Mouse (Mus musculus) ovary, postnatal 10 days (tissue): ENCODE measurements at regions not wholly inside any gene's neighbourhood (a gene's known extent, or its start where the extent isn't known, plus 50 kb on each side); places are given as distances from the start of the nearest gene placed in this dataset.

ENCODE experiments used
- DNase-seq: peaks from one replicate; pipeline ENCODE4 v3.0.0; 2022; ENCODE audit warnings: low spot score

DNA sequence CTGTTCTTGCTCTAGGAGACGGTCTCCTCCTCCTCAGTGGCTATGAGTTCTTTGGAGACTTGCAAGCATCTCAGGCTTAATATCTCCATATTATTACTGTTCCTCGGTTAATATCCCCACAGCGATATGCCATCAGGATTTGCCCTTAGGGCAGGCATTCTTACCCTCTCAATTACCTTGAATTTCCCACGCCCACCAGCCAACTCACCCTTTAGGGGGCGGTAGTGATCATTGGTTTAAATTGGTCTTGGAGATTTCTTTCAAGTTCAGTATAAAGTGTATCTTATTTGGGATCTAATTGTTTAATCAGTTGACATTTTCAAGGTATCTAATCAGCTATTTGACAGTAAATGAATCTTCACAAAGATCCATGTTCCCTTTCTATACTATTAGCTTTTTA, 162.5 kb downstream of the Emp1 start:
- no peak for DNase-seq

DNA sequence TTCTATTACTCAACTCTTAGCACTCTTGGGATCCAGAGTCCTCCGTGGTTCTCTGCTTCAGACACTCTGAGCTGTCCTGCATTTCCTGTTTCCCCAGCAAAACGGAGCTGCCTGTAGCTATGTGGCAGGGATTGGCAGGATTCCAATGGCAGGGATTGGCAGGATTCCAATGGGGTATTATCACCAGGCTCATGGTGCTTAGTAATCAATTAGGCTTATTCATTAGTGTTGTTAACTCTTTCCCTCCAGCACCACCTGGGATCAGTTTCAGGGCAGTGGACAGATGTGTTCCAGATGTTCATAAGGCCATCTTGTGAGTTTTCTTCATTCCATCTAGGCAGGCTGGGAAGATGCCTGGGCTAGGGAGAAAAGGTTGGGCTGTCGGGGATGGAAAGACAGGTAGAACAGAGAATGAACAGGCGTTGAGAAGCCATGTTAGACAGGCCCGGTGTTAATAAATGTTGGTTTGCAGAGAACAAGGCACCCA, 163.5 kb downstream of the Emp1 start:
- no peak for DNase-seq

DNA sequence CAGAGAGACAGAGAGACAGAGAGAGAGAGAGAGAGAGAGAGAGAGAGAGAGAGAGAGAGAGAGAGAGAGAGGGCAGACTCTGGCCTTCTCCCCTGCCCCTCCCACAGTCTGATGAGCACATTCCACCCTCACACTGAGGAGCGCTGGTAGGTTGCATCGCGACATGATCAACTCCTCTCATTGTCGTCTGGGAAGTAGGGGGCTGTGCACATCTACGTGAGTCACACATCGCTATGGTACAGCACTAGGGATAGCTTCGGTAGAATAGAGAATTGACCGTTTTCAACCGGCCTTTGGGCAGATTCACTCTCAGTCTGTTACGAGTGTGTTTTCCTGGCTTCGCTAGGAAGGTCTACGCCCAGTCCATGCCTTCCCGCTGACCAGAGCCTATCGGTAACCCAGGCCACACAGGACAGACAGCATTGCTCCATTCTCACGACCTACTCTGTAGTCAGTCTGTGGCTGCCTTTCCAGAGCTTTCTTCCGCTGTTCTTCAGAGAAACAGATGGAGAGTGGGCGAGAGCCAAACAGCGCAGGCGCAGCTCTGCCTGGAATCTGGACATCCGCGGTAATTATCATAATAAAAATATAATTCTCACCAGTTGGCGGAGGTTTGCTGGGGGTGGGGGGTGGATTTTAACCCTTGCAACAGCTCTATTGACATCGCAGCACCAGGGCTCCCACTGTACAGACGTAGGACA, 164.3 kb downstream of the Emp1 start:
- DNase-seq, result no peak

DNA sequence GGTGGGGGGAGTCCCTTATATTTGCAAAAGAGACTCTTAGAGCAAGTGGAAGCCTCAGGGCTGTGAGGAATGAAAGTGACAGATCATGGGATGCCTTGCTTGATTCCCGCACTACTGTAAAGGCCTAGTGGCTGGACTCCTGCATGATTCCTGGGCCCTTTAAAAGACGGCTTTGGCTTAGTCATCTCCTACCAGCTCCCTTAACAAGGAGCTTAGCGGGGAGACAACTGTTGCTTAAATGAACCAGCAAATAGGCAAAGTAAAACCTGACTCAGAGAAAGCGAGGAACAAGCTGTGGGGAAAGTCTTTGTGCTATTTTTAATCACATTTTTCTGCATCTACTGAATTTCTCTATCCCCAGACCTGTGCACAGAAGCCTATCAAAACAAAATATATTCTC, 165.5 kb downstream of the Emp1 start:
- no peak for DNase-seq

DNA sequence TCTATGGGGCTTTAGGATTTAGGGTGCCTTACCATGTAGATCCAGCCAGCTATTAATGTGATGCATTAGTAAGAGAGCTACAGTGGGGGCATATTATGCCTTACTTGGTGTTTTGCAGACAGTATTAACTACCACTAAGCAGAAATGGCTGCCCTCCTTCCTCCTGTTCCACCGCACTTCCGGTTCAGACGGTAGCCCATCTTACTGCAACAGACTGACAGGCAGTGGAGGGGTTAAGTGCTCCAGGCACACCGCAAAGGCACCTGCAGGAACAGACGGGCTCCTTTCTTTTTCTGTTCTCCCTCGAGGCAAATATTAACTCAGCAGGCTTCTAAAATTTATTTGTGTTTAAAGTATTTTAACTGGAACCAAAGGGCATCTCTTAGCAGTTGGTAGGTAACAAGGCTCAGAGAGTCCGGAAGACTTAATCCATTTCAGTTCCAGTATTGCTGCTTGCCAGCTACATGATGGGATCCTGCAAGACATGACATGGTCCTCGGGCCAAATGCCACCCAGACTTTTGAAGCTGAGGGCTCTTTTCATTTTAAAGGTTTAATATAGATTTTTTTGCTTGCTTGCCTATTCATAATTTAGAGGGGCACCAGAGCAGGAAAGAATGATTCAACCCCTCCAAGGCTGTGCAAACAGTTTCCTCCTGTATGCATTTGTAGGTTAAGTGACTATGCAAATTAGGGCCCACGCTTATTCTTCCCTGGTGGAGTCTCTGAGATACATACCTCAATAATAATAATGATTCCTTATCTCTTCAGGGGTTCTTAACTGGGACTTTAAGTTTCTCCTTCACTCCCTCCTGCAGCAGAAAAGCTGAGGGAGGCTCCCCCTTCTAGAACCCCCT, 177.7 kb downstream of the Emp1 start:
- DNase-seq, result no peak

DNA sequence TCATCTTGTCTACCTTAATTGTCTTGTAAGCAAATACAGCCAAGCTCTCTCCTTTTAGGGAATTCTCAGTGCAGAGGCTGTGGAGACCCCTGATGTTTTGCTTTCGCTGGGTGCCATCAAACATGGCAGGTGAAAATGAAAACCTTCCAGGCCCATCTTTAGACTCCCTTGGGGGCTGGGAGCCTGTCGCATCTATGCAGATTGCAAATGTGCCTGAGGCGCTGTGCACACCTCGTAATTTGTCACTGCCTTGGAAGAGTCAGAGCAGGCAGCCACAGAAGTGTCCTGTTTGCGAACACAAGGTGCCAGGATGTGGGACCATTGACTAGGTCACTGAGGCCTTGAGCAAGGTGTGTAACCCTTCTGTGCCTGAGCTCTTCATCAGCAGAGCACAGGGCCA, 179.2 kb downstream of the Emp1 start:
- DNase-seq, result no peak

DNA sequence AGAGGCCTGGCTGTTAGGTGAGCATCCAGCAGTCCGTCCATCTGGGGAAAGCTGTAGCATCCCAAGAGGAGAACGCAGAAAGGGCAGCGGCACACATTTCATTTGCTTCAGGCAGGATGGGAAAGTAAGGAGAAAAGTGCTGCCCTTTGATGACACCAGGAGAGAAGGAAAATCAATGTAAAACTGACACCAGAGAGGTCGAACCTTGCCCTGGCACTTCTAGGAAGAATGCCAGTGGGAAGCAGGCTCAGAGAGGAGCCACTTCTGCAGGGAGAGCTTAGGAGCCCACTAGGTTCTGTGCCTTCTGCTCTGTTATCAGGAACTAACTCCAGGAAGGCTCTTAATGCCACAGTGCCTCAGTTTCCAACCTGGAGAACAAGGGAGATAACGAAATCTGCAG, 180.0 kb downstream of the Emp1 start:
- DNase-seq, result no peak

DNA sequence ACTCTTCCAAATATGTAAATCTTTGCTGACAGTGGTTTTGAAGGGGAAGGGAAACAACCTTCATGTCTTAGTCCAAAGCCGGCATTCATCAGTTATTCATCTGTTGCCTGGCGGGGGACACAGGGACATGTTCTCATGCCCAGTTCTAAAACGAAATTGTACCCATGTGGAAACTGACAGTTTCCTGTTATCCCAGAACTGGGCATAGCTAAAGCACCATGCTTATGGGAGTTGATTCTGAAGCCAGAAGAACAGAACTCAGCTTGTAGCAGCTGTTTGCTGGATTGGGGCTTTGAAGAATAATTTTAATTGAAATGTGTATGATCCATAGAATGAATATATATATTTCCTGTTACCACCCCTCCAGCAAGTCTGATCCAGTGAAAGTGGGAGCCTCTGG, 181.0 kb downstream of the Emp1 start:
- DNase-seq, result no peak

DNA sequence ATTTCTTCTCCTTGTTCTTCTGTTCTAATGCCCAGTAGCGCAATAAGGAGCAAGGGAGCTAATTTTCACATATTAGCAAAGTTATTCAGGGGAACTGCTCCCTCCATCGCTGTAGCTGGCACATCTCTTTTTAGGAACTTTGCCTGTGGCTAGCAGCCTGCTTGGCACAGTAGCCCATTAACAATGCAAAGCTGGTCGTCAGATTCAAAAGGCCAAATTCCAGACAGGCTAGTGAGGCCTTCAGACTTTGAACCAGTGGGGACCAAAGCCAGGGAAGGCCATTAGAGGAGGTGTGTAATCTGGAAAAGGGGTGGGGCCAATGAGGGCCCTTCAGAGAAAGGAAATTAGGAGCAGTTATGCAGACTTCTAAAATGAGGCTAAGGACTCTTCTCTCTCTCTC, 181.5 kb downstream of the Emp1 start:
- no peak for DNase-seq

DNA sequence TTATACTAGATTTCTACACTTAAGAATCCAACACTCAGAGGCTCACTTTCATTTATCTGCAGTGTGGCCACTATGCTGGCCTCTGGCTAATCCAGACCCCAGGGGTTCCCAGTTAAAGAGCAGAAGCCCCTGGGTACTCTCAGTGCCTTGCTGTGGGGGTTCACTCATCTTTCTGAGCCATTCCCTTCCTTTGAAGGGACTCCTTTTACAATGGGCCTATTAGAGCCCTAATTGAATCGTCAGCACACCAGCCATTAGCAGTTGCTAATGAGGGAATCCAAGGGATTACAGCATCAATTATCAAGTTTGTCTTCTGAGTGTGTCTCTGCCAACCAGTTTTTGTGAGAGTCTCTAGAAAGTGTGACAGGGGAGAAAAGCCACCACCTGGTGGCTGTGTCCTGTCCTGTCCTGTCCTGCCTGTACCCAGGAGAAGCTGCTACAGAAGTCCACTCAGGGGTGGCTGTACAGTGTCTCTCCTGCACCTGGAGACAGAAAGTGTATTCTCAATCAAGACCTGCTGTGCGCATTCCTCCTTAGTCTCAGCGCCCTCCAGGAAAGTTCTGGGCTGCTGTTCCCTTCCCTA, 188.1 kb downstream of the Emp1 start:
- no peak for DNase-seq

DNA sequence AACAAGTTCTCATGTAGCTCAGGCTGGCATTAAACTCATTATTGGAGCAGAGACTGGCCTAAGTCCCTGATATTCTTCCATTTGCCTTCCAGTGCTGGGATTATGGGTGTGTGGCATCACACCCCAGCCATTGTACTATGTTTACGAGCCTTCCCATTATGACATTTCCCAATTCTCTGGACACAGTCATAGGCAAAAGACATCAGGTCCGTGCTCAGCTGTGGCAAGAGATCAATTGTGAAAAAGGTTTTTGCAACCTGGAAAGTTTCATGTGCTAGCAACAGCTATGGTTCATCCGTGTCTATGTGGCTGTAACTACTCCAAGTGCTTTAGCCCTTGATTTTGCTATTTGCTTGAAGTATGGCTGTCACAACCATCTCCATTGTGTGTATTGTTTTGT, 190.1 kb downstream of the Emp1 start:
- DNase-seq, result no peak

DNA sequence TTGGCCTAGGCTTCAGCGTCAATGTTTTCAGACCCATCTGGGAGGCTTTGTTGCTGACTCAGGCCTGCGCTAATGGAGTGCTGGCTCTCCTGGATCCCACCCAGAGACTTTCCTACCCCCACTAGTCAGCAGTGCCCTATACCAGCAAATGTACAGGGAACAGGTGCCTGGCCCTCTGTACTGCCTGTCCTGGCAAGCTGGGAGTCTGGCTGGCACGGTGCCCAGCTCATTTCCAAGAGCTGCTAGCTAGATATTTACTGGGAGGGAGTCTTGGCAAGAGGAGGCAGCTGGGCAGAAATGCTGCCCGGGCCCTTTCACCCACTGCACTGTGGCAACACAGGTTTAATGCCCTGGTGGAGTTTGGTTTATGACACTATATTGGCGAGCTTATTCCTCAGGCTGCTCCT, 197.2 kb downstream of the Emp1 start:
- peak; percentile 60 for DNase-seq

DNA sequence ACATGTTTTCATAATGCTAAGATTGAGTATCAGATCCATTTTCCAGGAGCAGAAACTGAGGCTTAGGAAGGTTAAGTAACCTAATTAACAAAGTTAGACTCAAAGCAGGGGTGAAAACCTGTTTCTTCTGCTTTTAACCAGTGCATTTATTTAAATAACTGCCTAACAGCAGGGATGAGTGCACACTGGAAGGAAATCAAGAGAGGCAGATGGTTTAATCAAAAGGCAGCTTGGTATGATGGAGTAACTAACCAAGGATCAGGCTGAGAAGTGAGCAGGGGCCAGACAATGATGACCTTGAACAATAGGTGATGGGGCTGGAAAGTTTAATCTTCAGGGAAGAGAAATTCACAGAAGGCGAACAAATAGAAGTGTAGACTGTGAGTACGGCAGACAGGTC, 199.9 kb downstream of the Emp1 start:
- DNase-seq, result no peak

DNA sequence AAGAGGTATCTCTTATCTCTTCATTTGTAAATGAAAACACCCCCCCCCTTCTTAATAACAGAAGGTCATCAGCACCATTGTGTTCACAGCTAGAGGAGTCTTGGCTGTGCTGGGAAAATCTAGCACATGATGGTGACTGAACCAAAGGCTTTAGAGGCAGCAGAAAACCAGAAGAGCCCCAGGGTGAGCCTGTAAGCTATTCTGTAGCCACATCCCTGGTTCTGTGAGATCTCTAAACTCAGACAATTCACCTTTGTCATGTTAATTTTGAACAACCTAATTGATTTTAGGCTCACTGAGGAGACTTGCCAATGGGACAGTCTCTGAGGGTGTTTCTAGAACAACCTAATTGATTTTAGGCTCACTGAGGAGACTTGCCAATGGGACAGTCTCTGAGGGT, 201.4 kb downstream of the Emp1 start:
- DNase-seq, result no peak

DNA sequence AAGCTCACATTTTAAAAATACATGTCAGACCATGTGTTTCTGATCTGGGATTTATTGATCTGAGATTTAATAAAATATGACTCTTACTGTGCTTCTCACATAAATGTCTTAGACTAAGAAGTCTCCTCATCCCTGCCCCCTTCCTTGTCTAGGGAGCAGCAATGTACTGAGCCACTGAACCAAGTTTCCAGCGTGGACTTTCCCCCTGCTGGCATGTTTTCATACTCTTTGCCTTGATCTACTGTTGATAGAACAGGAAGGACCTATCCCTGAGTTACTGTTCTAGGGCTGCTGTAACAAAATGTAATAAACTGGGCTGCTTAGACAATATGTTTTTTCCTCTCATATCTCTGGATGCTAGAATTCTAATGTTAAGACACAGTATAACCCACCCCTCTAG, 206.7 kb downstream of the Emp1 start:
- no peak for DNase-seq

DNA sequence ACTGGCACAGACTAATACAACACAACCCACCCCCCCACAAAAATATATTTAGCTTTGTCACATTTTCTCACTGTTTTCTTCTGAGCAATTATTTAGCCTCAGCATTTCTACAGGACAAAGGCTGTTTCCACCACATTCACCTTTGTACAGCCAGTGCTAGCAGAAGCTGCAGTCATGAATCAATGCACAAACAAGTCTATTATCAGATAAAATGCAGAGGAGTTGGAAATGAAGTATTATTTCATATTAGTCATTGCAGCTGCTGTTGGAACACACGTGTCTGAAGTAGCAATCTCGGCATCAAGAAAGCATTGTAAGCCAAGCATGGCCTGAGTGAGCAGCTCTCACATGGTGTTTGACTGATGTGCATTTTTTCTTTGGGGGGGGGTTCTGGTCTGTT, 212.9 kb downstream of the Emp1 start:
- no peak for DNase-seq

DNA sequence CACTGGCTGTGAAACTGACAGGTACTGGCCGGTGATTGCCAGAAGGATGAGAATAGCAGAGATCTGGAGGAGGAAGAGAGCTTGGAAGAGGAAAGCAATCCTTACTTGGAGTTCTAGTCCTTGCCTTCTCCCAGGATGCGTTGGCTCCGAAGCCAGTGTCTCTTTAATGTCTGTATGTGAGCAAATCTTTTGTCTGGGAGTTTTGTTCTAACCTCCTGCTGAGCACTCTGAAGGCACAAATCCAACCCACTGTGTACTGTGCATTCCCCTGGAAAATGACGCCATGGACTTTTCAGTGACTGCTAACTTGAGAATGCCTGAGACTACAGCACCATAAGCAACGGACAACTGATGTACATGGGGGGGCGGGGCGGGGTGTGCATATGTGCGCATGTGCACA, 216.4 kb downstream of the Emp1 start:
- no peak for DNase-seq

DNA sequence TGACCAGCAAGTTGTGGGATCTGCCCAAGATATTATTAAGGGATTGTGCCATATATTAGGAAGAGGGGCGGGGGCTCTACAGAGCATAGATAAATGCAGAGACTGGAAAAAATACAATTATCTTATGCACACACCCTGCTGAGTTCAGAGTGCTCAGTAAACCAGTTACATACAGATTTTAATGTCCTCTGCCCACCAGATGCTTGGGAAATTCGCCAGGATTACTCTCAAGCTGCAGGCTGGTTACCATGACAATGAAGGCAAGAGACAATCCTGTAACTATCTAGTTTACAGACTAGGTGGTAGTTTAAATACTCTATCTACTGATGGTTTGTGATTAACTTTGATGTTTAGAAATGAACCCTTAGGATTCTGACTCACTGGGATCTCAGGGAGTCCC, 220.2 kb downstream of the Emp1 start:
- DNase-seq, result no peak

DNA sequence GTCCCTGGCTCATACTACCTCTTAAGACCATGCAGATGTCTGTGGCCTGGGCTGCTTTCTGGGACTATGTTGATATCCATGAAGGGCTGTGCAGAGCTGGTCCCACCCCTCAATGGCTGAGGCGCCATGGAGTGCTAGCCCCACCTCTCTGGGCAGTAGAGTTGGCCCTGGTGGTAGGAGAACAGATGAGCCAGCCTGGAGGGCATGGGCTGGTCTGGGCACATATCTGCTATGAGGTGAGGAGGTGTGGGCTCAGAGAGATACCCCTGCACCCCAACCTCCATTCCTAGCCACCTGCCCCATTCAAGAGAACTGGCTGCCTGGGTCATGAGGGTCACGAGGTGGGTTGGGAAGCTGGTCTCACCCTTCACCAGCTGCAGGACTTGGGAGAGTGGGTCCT, 222.4 kb downstream of the Emp1 start:
- DNase-seq, result no peak

DNA sequence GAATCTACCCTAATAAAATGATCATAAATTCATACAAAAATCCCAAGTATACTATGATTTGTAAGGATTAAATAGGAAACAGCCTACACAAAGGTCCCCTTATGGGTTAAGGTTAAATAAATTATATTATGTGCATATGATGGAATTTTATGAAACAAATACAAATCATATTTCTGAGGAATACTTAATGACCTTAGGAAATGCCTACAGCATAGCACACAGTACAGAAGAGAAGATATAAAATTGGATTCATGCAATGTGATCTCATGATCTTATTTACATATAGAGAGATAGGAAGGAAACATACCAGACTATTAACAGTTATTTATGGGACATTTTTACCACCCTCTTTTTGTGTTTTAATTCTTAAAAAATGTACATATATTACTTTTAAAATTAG, 227.7 kb downstream of the Emp1 start:
- DNase-seq, result no peak

DNA sequence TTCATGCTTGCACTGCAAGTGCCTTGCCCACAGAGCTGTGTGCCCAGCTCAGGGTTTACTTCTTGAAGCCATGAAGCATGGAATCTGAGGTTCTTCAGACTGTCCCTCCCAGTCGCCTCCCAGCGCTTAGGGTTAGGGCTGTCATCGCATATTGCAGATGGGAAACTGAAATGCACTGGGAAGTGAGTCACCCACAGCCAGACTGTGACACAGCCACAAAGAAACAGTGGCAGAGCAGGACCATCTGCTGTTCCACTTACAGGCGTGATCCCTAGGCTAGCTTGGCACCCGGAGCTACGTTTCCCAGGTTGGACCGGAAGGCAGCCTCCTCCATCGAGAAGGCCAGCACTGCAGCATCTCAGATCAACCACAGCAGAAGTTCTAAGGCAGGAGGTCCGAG, 228.7 kb downstream of the Emp1 start:
- no peak for DNase-seq

DNA sequence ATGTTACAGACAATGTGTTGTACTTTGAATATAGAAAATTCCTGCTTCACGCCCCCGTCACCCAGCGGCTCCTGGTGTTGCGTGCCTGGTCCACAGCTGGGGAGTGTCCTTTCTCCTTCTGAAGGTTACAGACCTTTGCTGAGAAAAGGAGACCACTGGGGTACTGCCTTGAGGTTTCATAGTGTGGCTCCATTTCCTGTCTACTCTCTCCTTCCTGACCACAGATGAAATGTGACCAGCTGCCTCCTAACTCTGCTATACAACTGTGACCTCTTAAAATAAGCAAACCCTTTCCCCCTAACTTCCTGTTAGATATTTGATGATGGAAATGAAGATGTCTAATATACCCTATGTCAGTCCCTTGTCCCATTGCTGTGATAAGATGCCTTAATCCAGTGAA, 234.0 kb downstream of the Emp1 start:
- DNase-seq, result no peak

DNA sequence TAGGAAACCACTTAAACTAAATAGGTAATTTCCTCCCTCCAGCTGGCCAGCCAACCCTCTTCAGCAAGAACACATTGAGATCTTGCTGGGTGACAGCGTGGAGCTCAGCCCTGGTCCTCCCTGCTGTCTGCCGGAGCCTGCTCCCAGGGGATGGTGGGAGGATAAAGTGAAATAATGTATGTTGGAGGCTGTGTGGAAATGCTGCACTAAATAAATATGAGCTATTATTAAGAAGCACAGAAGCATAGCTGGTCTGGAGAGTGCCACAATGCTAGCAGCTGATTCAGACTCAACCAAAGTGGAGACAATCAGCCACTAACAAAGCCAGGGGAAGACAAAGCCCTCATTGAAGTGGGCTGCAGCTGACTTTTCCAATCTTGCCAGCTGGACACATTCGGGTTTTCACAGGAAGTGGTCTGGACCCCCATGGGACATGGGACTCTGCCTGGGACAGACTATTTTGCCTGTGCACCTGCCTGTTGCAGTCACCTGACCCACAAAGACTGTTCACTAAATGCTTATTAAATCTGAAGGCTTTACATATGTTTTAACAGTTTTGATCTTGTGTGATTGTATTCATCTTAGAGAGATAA, 248.3 kb downstream of the Emp1 start:
- no peak for DNase-seq
